ENCODE assay signal across 8 mouse cellular contexts in genomic region chr17:56255429-56255828, GRCm38 (mm10). TPM values are rescaled to one million over a fixed set of nuclear protein-coding genes. Genes with fewer than 3 reads are reported as not detected.
DNase-seq lines count a peak whose midpoint lies in the region; ATAC-seq and TF ChIP-seq lines count a peak whose summit lies in the region.
"Had no signal": no experiment of that assay in that cellular context is flagged by ENCODE, and none has a peak within 500 bp of the region (broad histone marks: within the 10 kb centered on the region; RNA-seq: fewer than 3 reads in every experiment).

No protein-coding gene starts in this region.

- 0 out of 2 replicates have a peak overlapping the region, but pooled peaks have one; percentile 8 for H3K4me2 ChIP-seq in lung, postnatal 0 days (replicated peaks; ENCODE audit: low read depth, low read length)
- peak overlapping the region; percentile 42 for H3K4me2 ChIP-seq in forebrain, postnatal 0 days (ENCODE audit: low read depth)

- TF ChIP-seq POLR2A in cerebellum, adult 2 months (IDR thresholded peaks at IDR 0.05; ENCODE audit: borderline replicate concordance, insufficient read depth, low read length): no peak

- H3K4me3 ChIP-seq in lung, postnatal 0 days (ENCODE audit: low read depth, low read length): no peak overlapping the region
- H3K4me3 ChIP-seq in cerebellum, adult 2 months (replicated peaks; ENCODE audit: insufficient read depth, low read depth, low read length): peak overlapping the region; percentile 13
- no peak overlapping the region; the same call in 1 of the 2 replicates for H3K4me3 ChIP-seq in forebrain, postnatal 0 days (ENCODE audit: low read depth, low read length)
- H3K4me3 ChIP-seq in midbrain, embryonic 10.5 days: peak overlapping the region; percentile 74

- WGBS in lung, postnatal 0 days: 15% methylated on average over 9 of the region's 9 CpGs
- 15% methylated on average over 9 of the region's 9 CpGs for WGBS in cerebellum, adult 2 months
- 16% methylated on average over 9 of the region's 9 CpGs for WGBS in forebrain, postnatal 0 days
- WGBS in midbrain, embryonic 10.5 days: 15% methylated on average over 9 of the region's 9 CpGs

- no peak for DNase-seq in lung, postnatal 0 days (ENCODE audit: low spot score)
- DNase-seq in lung, postnatal 14 days: no peak
- DNase-seq in cerebellum, adult 2 months: peak in 1 of 2 experiments; percentile 69
- peak; percentile 77 for DNase-seq in forebrain, postnatal 0 days
- peak; percentile 68 to 72 for DNase-seq in layer of hippocampus, adult 8-10 months (ENCODE audit: low spot score in 2 of 2)
- DNase-seq in midbrain, embryonic 10.5 days (ENCODE audit: low spot score): peak; percentile 33
- DNase-seq in c-Kit-positive CD71-positive TER-119-positive erythroid progenitor cells, embryonic 14.5 days (ENCODE audit: low spot score): no peak

- TF ChIP-seq EP300 in lung, postnatal 0 days (IDR thresholded peaks at IDR 0.05): no peak

- peaks cover 12% of the 10 kb centered on the region for H3K36me3 ChIP-seq in lung, postnatal 0 days (ENCODE audit: insufficient read depth, low read length)
- peaks cover 24% of the 10 kb centered on the region for H3K36me3 ChIP-seq in forebrain, postnatal 0 days (ENCODE audit: insufficient read depth)
- H3K36me3 ChIP-seq in midbrain, embryonic 10.5 days: peaks cover 30% of the 10 kb centered on the region

- no peaks in the 10 kb centered on the region for H3K27me3 ChIP-seq in lung, postnatal 0 days (replicated peaks; ENCODE audit: insufficient read depth, low read length)
- H3K27me3 ChIP-seq in cerebellum, adult 2 months (ENCODE audit: control insufficient read depth, insufficient read depth, low read length): no peaks in the 10 kb centered on the region
- no peaks in the 10 kb centered on the region for H3K27me3 ChIP-seq in forebrain, postnatal 0 days (ENCODE audit: insufficient read depth, low read length)
- H3K27me3 ChIP-seq in midbrain, embryonic 10.5 days (ENCODE audit: low read depth, poor library complexity, severe bottlenecking): no peaks in the 10 kb centered on the region

- no peak for TF ChIP-seq CTCF in lung, postnatal 0 days (IDR thresholded peaks at IDR 0.05)
- peak; percentile 26; the same call in 1 of the 2 replicates for TF ChIP-seq CTCF in cerebellum, adult 2 months (IDR thresholded peaks at IDR 0.05; ENCODE audit: borderline replicate concordance, insufficient read depth, low read depth, low read length)
- TF ChIP-seq CTCF in forebrain, postnatal 0 days (IDR thresholded peaks at IDR 0.05; ENCODE audit: low read depth): no peak

- no peaks in the 10 kb centered on the region for H3K9me3 ChIP-seq in lung, postnatal 0 days (ENCODE audit: low read length)
- no peaks in the 10 kb centered on the region for H3K9me3 ChIP-seq in forebrain, postnatal 0 days (ENCODE audit: low read length)
- no peaks in the 10 kb centered on the region for H3K9me3 ChIP-seq in midbrain, embryonic 10.5 days (replicated peaks)

- peaks cover 3% of the 10 kb centered on the region; the same call in 1 of the 2 replicates for H3K4me1 ChIP-seq in lung, postnatal 0 days (ENCODE audit: insufficient read depth, low read depth, low read length)
- peaks cover 18% of the 10 kb centered on the region for H3K4me1 ChIP-seq in cerebellum, adult 2 months (ENCODE audit: control insufficient read depth, insufficient read depth, low read length)
- H3K4me1 ChIP-seq in forebrain, postnatal 0 days (ENCODE audit: insufficient read depth): peaks cover 22% of the 10 kb centered on the region
- H3K4me1 ChIP-seq in midbrain, embryonic 10.5 days: peaks cover 46% of the 10 kb centered on the region

- ATAC-seq in lung, postnatal 0 days: no peak
- peak; percentile 16 for ATAC-seq in forebrain, postnatal 0 days

- H3K27ac ChIP-seq in lung, postnatal 0 days (ENCODE audit: low read length): no peak overlapping the region
- no peak overlapping the region for H3K27ac ChIP-seq in cerebellum, adult 2 months (ENCODE audit: insufficient read depth, low read length)
- peak overlapping the region; percentile 76 for H3K27ac ChIP-seq in forebrain, postnatal 0 days (ENCODE audit: low read depth, low read length)
- peak overlapping the region; percentile 85; the same call in 1 of the 2 replicates for H3K27ac ChIP-seq in midbrain, embryonic 10.5 days (replicated peaks)

- H3K9ac ChIP-seq in lung, postnatal 0 days (replicated peaks; ENCODE audit: low read depth): no peak overlapping the region
- H3K9ac ChIP-seq in forebrain, postnatal 0 days: peak overlapping the region; percentile 22

RNA-seq across cellular contexts. Expression of gene Fem1a, which starts 1.2 kb away (rescaled TPM):
- polyA plus RNA-seq in lung, postnatal 0 days (2015; fragmentation: Nextera tagmentation; extraction: Ambion mirVana): 8.2 and 8.4 TPM in 2 replicates
- polyA plus RNA-seq in cerebellum, adult 2 months (2012; rRNA removed): 19.9 and 21.8 TPM in 2 replicates
- total RNA-seq in forebrain, postnatal 0 days (2014; rRNA removed): 44.2 and 53.6 TPM in 2 replicates
- 15.4 and 17.2 TPM in 2 replicates for polyA plus RNA-seq in forebrain, postnatal 0 days (2015; fragmentation: Nextera tagmentation; extraction: Ambion mirVana)
- total RNA-seq in layer of hippocampus, adult 8-10 months (2022): 10 to 100 TPM; 32.7 to 36.0 (median 35.1) TPM
- polyA plus RNA-seq in midbrain, embryonic 10.5 days (2016; fragmentation: Nextera tagmentation; extraction: Ambion mirVana): 11.7 and 15.1 TPM in 2 replicates

RNA-seq across cellular contexts. Expression of gene Ticam1, which starts 21.2 kb away (rescaled TPM):
- 3.5 and 4.1 TPM in 2 replicates for polyA plus RNA-seq in lung, postnatal 0 days (2015; fragmentation: Nextera tagmentation; extraction: Ambion mirVana)
- 4.5 and 4.7 TPM in 2 replicates for polyA plus RNA-seq in cerebellum, adult 2 months (2012; rRNA removed)
- 1.9 and 2.5 TPM in 2 replicates for total RNA-seq in forebrain, postnatal 0 days (2014; rRNA removed)
- 1.2 and 1.5 TPM in 2 replicates for polyA plus RNA-seq in forebrain, postnatal 0 days (2015; fragmentation: Nextera tagmentation; extraction: Ambion mirVana)
- 1 to 10 TPM; 6.8 to 8.8 (median 7.8) TPM for total RNA-seq in layer of hippocampus, adult 8-10 months (2022)
- 2.4 and 3.1 TPM in 2 replicates for polyA plus RNA-seq in midbrain, embryonic 10.5 days (2016; fragmentation: Nextera tagmentation; extraction: Ambion mirVana)

RNA-seq across cellular contexts. Expression of gene Dpp9, which starts 36.7 kb away (rescaled TPM):
- 25.7 and 30.3 TPM in 2 replicates for polyA plus RNA-seq in lung, postnatal 0 days (2015; fragmentation: Nextera tagmentation; extraction: Ambion mirVana)
- polyA plus RNA-seq in cerebellum, adult 2 months (2012; rRNA removed): 54.7 and 56.3 TPM in 2 replicates
- total RNA-seq in forebrain, postnatal 0 days (2014; rRNA removed): 16.2 and 21.9 TPM in 2 replicates
- 16.1 and 19.5 TPM in 2 replicates for polyA plus RNA-seq in forebrain, postnatal 0 days (2015; fragmentation: Nextera tagmentation; extraction: Ambion mirVana)
- 10 to 100 TPM; 54.5 to 65.5 (median 60.5) TPM for total RNA-seq in layer of hippocampus, adult 8-10 months (2022)
- polyA plus RNA-seq in midbrain, embryonic 10.5 days (2016; fragmentation: Nextera tagmentation; extraction: Ambion mirVana): 45.6 and 46.9 TPM in 2 replicates

RNA-seq across cellular contexts. Expression of gene Plin3, which starts 37.2 kb away (rescaled TPM):
- polyA plus RNA-seq in lung, postnatal 0 days (2015; fragmentation: Nextera tagmentation; extraction: Ambion mirVana): 95.3 and 99.3 TPM in 2 replicates
- 15.6 and 20.9 TPM in 2 replicates for polyA plus RNA-seq in cerebellum, adult 2 months (2012; rRNA removed)
- total RNA-seq in forebrain, postnatal 0 days (2014; rRNA removed): 8.1 and 8.5 TPM in 2 replicates
- 12.4 and 13.9 TPM in 2 replicates for polyA plus RNA-seq in forebrain, postnatal 0 days (2015; fragmentation: Nextera tagmentation; extraction: Ambion mirVana)
- 10 to 100 TPM; 13.2 to 22.6 (median 19.6) TPM for total RNA-seq in layer of hippocampus, adult 8-10 months (2022)
- polyA plus RNA-seq in midbrain, embryonic 10.5 days (2016; fragmentation: Nextera tagmentation; extraction: Ambion mirVana): 59.5 and 70.0 TPM in 2 replicates

RNA-seq across cellular contexts. Expression of gene Arrdc5, which starts 44.7 kb away (rescaled TPM):
- polyA plus RNA-seq in lung, postnatal 0 days (2015; fragmentation: Nextera tagmentation; extraction: Ambion mirVana): not detected in 2 replicates
- not detected in 2 replicates for polyA plus RNA-seq in cerebellum, adult 2 months (2012; rRNA removed)
- total RNA-seq in forebrain, postnatal 0 days (2014; rRNA removed): not detected in 2 replicates
- polyA plus RNA-seq in forebrain, postnatal 0 days (2015; fragmentation: Nextera tagmentation; extraction: Ambion mirVana): not detected in 2 replicates
- total RNA-seq in layer of hippocampus, adult 8-10 months (2022): not detected
- polyA plus RNA-seq in midbrain, embryonic 10.5 days (2016; fragmentation: Nextera tagmentation; extraction: Ambion mirVana): not detected in 2 replicates
- polyA plus RNA-seq: frontal cortex, adult 2 months had no signal

Comparison
In these comparisons a context has a peak if more than half of its experiments do, and no peak if none do; other contexts are left out.
1. DNase-seq: peak in forebrain, postnatal 0 days (single experiment), layer of hippocampus, adult 8-10 months (2 of 2) and midbrain, embryonic 10.5 days (single experiment); none in lung, postnatal 0 days (single experiment), lung, postnatal 14 days (single experiment) and c-Kit-positive CD71-positive TER-119-positive erythroid progenitor cells, embryonic 14.5 days (single experiment).
2. H3K27ac ChIP-seq: peak in forebrain, postnatal 0 days (single experiment) and midbrain, embryonic 10.5 days (single experiment); none in lung, postnatal 0 days (single experiment) and cerebellum, adult 2 months (single experiment).
3. H3K4me3 ChIP-seq: peak in cerebellum, adult 2 months (single experiment) and midbrain, embryonic 10.5 days (single experiment); none in lung, postnatal 0 days (single experiment) and forebrain, postnatal 0 days (single experiment).